Mouse (Mus musculus) lung, embryonic 16.5 days (tissue): ENCODE measurements around the gene Rfc2. TPM values are rescaled to one million over a fixed set of nuclear protein-coding genes. Genes with fewer than 3 reads are reported as not detected.
"Not testable (repeated sequence)": the region's sequence is repeated elsewhere in the genome, so short reads cannot be mapped to it uniquely, and the experiment has no call there.

Source experiments
- ATAC-seq: fragments of 200-750 bp; cut with Nextera tagmentation; 2 replicates; pipeline ENCODE4 v1.8.0; 2017; ENCODE audit warnings: low read depth, mild to moderate bottlenecking, moderate library complexity
- H3K27ac ChIP-seq: fragments of 300-500 bp; sonication (generic); 2 replicates; pipeline ENCODE4 v1.5.1; 2014; ENCODE audit warnings: mild to moderate bottlenecking, control low read depth, low read length
- H3K27me3 ChIP-seq: fragments of 300-500 bp; sonication (generic); 2 replicates; pipeline ENCODE4 v1.6.1; 2014; ENCODE audit warnings: low read depth, low read length, mixed read lengths; ENCODE audit not compliant: control insufficient read depth, insufficient read depth
- H3K36me3 ChIP-seq: fragments of 300-500 bp; sonication (generic); 2 replicates; pipeline ENCODE4 v1.6.1; 2014; ENCODE audit warnings: low read length; ENCODE audit not compliant: control insufficient read depth, insufficient read depth
- H3K4me1 ChIP-seq: fragments of 300-500 bp; sonication (generic); replicated peaks from 2 replicates; pipeline ENCODE4 v1.6.1; 2014; ENCODE audit warnings: low read length, mixed read lengths; ENCODE audit not compliant: control insufficient read depth, insufficient read depth
- H3K4me2 ChIP-seq: fragments of 300-500 bp; sonication (generic); 2 replicates; pipeline ENCODE4 v1.6.1; 2014; ENCODE audit warnings: low read depth, low read length, control low read depth
- H3K4me3 ChIP-seq: fragments of 300-500 bp; sonication (generic); 2 replicates; pipeline ENCODE4 v1.5.1; 2014; ENCODE audit warnings: mild to moderate bottlenecking, low read length, control low read depth
- H3K9ac ChIP-seq: fragments of 300-500 bp; sonication (generic); 2 replicates; pipeline ENCODE4 v1.6.1; 2014; ENCODE audit warnings: low read length, control low read depth
- H3K9me3 ChIP-seq: fragments of 300-500 bp; sonication (generic); 2 replicates; pipeline ENCODE4 v1.6.1; 2016; ENCODE audit warnings: low read length; ENCODE audit not compliant: control insufficient read depth
- WGBS: fragments of 180-500 bp; shearing (Covaris S2); extraction: QIAGEN DNeasy Blood & Tissue Kit; methylation state at CpG from one replicate; pipeline ENCODE4 v1.1.7; 2014; 5-methylcytosine and 5-hydroxymethylcytosine counted together
- microRNA-seq: library from miRNA; unstranded; fragments of <30 nt; microRNA quantifications from one replicate; pipeline ENCODE4, GENCODE M21; 2016
- polyA plus RNA-seq: library from polyadenylated mRNA; unstranded; fragments of >200 nt; fragmentation: Nextera tagmentation; extraction: Ambion mirVana; gene quantifications from 2 replicates; pipeline ENCODE4 v1.2.1, GENCODE M21; 2015

Gene Rfc2
- polyA plus RNA-seq, 1 experiment from 2014 or later, result 270 TPM

GRCm38 (mm10) chr5:134648976-134649375 lies 67.8 kb downstream of the Rfc2 start:
- not testable (repeated sequence) for H3K4me3 ChIP-seq, H3K27me3 ChIP-seq, H3K9me3 ChIP-seq, ATAC-seq, H3K9ac ChIP-seq, H3K27ac ChIP-seq, H3K4me2 ChIP-seq, H3K36me3 ChIP-seq
- H3K4me1 ChIP-seq, result peaks cover 29% of the 10 kb centered on the region
- 74% methylated on average over 3 of the region's 4 CpGs for WGBS

GRCm38 (mm10) chr5:134650926-134651325 lies 69.8 kb downstream of the Rfc2 start:
- Histone ChIP-seq H3K27ac (no peak overlapping the region), H3K4me3 (no peak overlapping the region), H3K27me3 (no peaks in the 10 kb centered on the region), H3K9ac (no peak overlapping the region), H3K36me3 (no peaks in the 10 kb centered on the region), H3K9me3 (0 out of 2 replicates have a peak, but pooled peaks cover 3% of the 10 kb centered on the region), H3K4me2 (no peak overlapping the region), H3K4me1 (peaks cover 15% of the 10 kb centered on the region)
- WGBS, result 45% methylated on average over 4 of the region's 5 CpGs
- no peak for ATAC-seq

Small RNA genes lying within 50 kb of the gene (microRNA-seq; reads per million reads assigned to microRNA genes)
- gene Mir7228, result not detected

Other genes with a start within 250 kb of the Rfc2 start
- 58.8 and 67.5 TPM in 2 replicates for gene Gtf2ird1, start 124.7 kb upstream of the Rfc2 start, polyA plus RNA-seq
- 4.6 and 4.7 TPM in 2 replicates for gene Clip2, start 28.9 kb upstream of the Rfc2 start, polyA plus RNA-seq
- 0.20 and 0.23 TPM in 2 replicates for gene Syna, start 21.2 kb upstream of the Rfc2 start, polyA plus RNA-seq
- 1.8 and 3.3 TPM in 2 replicates for gene Lat2, start 33.7 kb downstream of the Rfc2 start, polyA plus RNA-seq
- gene Eif4h, start 58.1 kb downstream of the Rfc2 start, polyA plus RNA-seq, result 493 and 502 TPM in 2 replicates
- 8.3 and 9.1 TPM in 2 replicates for gene Limk1, start 107.2 kb downstream of the Rfc2 start, polyA plus RNA-seq
- 570 and 624 TPM in 2 replicates for gene Eln, start 166.0 kb downstream of the Rfc2 start, polyA plus RNA-seq